Mouse (Mus musculus): ENCODE results near the gene Unc5a.

The Unc5a gene

DNA sequence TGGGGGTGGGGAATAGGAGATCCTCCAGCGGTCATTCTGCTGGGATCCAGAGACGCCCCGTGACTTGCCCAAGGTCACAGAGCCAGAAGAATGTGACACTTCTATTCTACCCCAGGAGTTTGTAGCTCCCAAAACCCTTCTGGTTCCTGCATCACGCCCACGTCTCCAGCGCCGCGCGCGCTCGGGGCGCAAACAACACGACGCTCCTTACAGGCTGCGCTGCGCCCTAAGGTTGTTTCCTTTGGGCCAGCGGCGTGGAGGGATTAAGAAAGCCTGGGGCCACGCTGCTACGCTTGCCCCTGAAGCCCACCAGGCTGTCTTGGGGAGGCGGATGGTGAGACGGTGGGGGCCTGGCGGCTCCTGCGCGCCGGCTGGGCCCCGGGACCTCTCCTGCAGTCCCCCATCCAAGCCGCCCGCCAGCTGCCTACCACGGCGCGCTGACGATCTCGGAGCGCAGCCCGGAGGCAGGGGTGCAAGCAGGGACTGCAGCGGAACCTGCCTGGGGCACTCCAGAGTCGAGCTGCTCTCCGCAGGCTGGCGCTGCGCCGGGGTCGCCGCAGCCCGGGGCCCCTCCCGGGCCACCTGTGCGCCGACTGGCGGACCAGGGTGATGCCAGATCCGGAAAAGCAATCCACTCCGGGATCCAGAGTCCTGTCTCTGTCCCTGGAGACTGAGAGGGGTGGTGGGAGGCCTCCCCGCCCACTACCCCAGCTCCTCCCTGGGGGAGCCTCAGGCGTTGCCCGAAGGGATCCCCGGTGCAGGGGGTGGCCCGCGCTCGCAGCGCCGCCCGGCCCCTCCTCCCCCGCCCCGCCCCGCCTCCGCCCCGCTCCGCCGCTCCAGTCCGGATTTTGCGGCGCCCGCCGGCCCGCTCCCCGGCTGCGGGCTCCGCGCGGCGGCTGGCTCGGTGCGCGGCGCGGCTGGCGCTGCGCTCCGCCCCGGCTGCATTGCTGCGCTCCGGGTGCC is at the start of gene Unc5a:
TSS of gene Unc5a (plus strand) at position 881 of the 963 bp plus-strand sequence.
- peak; percentile 30 for DNase-seq

GRCm38 (mm10) chr13:54912053-54912452 is 37.2 kb upstream of the Unc5a start:
- no peak for DNase-seq

- peak; percentile 34 for DNase-seq
These were observed 36.2 kb upstream of the Unc5a start for GRCm38 (mm10) chr13:54912894-54913621.

DNA sequence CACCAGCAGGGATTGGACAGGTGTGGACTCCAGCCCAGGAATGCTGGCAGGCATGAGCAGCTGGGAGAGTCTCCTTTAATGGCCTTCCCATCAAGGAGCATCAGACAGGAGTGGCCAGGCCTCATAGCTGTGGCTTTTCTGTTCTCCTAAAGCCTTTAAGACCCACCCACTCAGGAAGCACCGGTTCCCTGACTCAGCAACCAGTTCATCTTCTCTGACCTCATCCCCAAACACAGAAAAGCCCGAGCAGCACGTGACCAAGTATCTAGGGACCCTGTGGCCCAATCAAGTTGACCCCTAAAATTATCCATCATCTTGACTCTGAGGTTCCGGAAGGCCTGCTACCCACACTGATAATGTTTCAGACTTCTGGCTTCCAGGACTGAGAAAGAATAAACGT is 32.6 kb upstream of the Unc5a start:
- no peak for DNase-seq

DNA sequence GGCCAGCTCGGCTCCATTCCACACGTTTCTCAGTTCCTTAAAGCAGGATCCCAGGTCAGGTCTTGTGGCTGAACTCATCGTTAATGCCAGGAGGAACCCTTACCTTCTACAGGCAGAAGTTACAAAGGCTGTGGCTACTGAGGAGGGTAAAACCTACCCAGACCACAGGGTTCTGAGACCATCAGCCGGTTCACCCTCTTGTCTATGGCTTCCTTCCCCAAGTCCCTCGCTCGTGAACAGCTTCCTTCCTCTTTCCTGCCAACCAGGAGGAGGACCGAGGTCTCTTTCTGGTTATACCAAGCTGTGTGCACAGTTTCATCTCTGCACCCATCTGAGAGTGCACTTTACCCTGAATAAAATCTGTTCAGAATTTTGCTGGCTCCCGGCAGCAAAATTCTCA is 30.3 kb upstream of the Unc5a start:
- no peak for DNase-seq

GRCm38 (mm10) chr13:54919666-54920065 is 29.5 kb upstream of the Unc5a start:
- no peak for DNase-seq

GRCm38 (mm10) chr13:54921700-54922099 is 27.5 kb upstream of the Unc5a start:
- DNase-seq, result no peak

GRCm38 (mm10) chr13:54923705-54924104 is 25.5 kb upstream of the Unc5a start:
- DNase-seq, result no peak

DNA sequence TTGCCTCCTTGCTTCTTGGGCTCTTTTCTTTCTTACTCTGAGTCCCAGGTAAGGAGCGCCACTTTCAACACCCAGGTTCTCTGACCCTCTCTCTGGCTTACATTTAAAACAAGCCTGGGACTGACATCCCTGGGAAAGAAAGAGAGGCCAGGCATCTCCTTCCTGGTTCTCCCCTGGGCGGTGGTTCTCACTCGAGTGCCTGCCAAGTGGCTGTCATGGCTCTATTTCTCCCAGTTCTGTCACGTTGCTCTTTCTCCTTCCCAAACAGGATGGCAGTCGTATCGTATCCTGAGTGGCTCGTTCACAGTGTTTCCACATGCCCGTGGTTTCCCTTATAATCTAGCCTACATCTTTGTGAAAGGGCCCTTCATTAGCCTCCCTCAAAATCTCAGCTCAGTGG is 23.7 kb upstream of the Unc5a start:
- no peak for DNase-seq

DNA sequence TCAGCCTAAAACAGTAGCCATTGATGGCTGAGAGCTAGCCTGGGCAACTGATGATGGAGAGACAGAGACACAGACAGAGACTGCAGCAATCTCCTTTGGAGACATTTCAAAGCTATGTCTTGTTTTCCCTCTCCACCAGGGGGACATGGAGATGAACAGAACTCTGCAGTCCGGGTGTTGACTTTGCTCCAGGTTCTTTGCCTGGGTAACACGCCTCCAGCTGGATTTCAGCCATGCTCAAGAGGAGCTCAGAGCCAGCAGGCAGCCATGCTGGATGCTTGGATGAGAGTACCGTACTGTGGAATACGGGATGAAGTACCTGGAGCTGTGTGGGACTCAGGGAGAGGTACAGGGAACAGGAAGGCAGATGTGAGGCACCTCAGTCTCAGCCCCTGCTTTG is 22.6 kb upstream of the Unc5a start:
- DNase-seq, result peak; percentile 67

DNA sequence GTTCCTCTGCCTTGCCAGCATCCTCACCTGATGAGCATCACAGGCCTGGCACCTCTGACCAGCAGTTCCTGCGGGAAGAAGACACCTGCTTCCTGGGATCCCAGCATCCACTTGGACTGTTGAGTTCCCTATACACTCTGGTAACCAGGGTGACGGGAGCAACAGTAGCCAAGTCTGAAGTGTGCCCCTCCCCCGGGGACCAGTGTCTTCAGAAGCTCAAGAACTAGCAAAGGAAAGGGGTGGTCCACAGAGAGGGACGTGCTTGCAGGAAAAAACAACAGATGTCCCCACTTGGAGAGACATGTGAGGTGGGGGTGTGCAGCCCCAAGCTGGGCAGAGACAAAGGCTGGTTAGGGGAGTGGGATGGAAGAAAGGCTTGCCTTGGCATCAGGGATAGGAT is 19.1 kb upstream of the Unc5a start:
- no peak for DNase-seq

DNA sequence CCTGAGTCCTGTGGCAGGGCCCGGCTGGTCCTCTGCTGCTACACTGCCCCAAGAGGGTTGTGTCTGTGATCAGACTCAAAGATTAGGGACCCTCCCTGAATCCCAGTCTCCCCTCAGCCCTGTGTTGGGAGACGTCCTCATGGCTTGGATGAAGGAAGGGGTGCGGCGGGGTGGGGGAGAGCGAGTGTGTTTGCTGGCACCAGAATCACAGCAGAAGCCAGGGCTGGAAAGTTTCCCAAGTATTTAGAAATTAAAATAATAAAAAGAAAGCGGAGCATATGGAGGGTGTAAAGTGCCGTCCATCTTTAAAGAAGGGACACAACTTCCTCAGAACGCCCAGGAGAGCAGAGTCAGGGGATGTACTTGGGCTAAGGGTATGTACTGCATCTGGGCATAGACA is 14.3 kb upstream of the Unc5a start:
- DNase-seq, result no peak

DNA sequence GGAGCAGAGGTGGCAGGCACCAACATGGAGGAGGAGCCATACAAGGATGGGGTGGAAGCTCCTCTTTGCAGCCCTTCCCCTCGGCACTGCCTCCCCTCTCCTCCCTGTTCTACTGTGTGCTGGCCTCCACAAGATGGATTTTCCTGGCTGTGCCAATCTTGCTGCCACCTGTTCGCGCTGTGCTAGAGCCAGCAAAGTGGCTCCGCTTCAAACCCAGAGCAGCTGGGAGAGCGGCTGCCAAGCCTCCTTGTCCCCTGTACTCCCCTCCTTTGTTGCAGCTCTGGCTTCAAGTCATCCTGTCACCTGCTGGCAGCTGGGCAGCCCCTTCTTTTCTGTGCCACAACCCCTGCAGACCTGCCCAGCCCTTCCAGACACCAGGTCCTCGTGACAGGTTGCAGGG is 13.0 kb upstream of the Unc5a start:
- DNase-seq, result no peak

- peak; percentile 15 for DNase-seq
These were observed 11.3 kb upstream of the Unc5a start for GRCm38 (mm10) chr13:54937885-54938284.

DNA sequence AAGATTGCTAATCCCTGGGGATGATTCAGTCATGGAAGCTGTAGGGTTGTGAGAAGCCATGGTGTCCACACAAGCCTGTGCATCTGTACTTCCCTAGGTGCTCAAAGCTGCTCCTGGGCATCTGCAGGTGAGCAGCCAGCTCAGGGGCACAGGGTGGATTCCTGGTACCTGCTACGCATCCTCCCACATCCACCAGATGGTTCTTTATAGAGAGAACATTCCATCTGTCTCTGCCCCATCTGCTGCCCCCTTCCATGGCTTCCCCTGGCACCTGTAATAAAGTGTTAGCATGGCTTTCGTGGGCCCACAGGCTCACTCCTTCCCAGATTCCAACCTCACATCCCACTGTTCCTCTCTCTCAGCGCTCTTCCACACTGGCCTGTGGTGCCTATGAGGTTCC is 10.7 kb upstream of the Unc5a start:
- no peak for DNase-seq

GRCm38 (mm10) chr13:54944411-54945157 is 4.6 kb upstream of the Unc5a start:
- no peak for DNase-seq

DNA sequence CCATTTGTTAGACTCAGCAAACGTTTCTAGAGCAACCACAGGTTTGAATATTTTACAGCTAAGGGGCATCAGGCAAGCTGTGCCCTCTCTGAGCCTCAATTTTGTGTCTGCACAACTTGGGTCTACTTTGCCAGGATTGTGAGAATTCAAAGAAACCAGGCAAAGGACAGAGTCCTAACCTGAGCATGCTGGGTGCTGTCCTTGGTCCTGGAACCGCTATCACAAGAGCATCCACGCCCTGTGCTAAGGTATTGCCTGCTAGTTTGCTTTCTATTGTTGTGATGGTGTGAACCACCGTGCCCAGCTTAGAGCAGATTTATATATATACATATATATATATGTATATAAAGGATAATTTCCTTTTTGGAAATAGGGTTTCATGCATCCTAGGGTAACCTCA is 3.9 kb upstream of the Unc5a start:
- peak; percentile 45 for DNase-seq

DNA sequence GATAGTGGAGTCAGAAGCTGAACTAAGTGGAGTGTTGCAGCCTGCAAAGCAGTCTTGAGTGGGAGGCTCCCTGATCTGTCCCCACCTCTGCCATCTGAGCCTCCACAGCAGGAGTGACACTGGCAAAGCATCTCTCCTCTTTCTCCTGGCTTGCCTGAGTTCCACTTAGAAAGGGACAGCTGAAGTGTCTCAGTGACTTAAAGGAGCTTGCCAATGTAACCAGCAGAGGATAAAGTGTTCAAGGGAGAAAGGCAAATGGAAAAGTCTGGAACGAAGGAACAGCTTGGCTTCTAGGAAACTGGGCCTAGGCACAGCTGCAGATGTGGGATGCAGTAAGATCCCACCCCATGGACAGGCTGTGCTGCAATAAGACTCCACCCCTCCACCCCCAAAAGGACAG is 2.8 kb upstream of the Unc5a start:
- no peak for DNase-seq

GRCm38 (mm10) chr13:54949592-54949991 is 381 bp downstream of the Unc5a start:
- DNase-seq, result peak; percentile 51

DNA sequence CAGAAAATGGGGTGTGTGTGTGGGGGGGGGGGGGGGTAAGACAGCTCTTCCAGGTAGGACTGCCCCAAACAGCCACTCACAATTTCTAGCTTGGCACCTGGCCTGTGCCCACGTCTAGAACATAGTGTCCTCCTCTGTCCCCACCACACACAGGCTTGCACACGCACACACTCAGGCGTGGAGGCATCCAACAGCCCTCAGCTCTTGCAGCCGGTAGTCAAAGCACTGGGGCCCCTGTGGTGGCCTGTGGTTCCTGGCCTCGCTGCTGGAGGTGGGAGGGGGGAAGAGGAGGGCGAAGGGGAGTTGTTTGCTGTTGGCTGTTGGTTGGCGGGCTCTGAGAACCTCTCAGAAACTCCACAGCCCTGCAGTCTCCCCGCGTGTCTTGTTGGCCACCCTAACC is 920 bp downstream of the Unc5a start:
- no peak for DNase-seq

GRCm38 (mm10) chr13:54951166-54951565 is 2.0 kb downstream of the Unc5a start:
- no peak for DNase-seq

DNA sequence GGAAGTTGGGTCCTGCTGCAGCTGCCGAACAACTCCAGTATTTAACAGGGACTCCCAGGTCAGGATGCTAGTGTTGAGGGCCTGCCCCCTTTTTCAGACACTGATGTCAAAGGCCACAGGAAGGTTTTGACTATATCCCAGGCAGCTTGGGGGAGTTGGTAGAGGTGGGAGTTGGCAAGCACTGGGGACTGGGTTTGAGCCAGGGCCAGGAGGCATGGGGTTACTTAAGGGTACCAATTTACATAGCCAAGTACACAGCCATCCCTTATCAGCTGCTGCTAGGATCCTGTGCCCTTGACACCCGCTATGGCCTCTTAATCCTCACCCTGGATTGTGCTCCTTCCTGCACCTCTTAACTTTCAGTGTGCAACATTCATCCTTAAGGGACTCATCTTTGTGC is 5.5 kb downstream of the Unc5a start:
- DNase-seq, result no peak

DNA sequence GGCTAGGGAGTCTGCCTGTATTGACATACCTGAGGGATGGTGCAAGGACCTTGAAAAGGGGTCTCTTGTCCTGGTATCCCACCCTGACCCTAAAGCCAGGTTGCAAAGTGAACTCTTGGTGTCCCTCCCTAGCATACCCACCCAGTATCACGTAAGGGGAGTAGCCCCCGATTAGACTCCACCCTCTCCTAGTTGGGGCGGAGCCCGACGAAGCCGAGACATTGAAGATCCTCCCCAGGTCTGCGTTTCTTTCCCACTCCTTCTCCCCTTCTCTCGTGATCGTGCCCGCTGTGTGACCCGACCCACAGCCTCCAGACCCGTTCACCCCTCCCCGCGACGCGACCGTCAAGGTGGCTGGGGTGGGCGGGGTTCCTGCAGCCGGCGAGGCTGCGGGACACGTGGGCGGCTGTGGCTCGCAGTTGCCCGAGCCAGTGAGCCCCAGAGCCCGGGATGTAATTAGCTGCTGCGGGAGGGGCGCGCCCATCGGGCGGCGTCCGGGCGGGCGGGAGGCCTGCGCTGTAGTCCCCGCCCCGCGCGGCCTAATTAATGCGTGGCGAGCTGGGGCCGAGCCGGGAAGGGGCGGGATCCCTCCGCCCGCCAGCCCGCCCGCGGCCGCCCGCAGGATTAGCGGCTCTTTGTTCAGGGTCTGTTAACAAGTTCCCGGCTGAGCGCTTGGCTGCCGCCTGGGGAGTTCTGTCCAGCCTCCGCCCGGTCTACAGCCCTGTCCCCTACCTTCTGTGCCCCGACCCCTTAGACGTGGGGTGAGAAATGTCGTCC is 6.7 kb downstream of the Unc5a start:
- DNase-seq, result peak; percentile 34
